Mouse (Mus musculus) heart, embryonic 11.5 days (tissue): ENCODE measurements around the gene Hnf1a. TPM values are rescaled to one million over a fixed set of nuclear protein-coding genes. Genes with fewer than 3 reads are reported as not detected.

Source experiments
- ATAC-seq: fragments of 200-750 bp; cut with Nextera tagmentation; replicated peaks from 2 replicates; pipeline ENCODE4 v1.8.0; 2017; ENCODE audit warnings: moderate library complexity; ENCODE audit not compliant: insufficient number of reproducible peaks, low FRiP score, low TSS enrichment
- H3K27ac ChIP-seq: fragments of 300-500 bp; sonication (generic); 2 replicates; pipeline ENCODE4 v1.5.1; 2014; ENCODE audit warnings: mild to moderate bottlenecking, low read depth, low read length
- H3K27me3 ChIP-seq: fragments of 300-500 bp; sonication (generic); 2 replicates; pipeline ENCODE4 v1.6.1; 2014; ENCODE audit warnings: mild to moderate bottlenecking, low read length, mixed read lengths; ENCODE audit not compliant: control insufficient read depth, insufficient read depth
- H3K36me3 ChIP-seq: fragments of 300-500 bp; sonication (generic); 2 replicates; pipeline ENCODE4 v1.6.1; 2014; ENCODE audit warnings: mild to moderate bottlenecking, low read length, moderate library complexity, mixed read lengths; ENCODE audit not compliant: control insufficient read depth, insufficient read depth
- H3K4me1 ChIP-seq: fragments of 300-500 bp; sonication (generic); 2 replicates; pipeline ENCODE4 v1.6.1; 2014; ENCODE audit warnings: low read length; ENCODE audit not compliant: control insufficient read depth, insufficient read depth
- H3K4me2 ChIP-seq: fragments of 300-500 bp; sonication (generic); 2 replicates; pipeline ENCODE4 v1.6.1; 2014; ENCODE audit warnings: mild to moderate bottlenecking, moderate library complexity
- H3K4me3 ChIP-seq: fragments of 300-500 bp; sonication (generic); 2 replicates; pipeline ENCODE4 v1.5.1; 2014; ENCODE audit warnings: low read depth, low read length
- H3K9ac ChIP-seq: fragments of 300-500 bp; sonication (generic); 2 replicates; pipeline ENCODE4 v1.6.1; 2014; ENCODE audit warnings: mild to moderate bottlenecking, low read depth, low read length, moderate library complexity
- H3K9me3 ChIP-seq: fragments of 300-500 bp; sonication (generic); replicated peaks from 2 replicates; pipeline ENCODE4 v1.6.1; 2016; ENCODE audit warnings: low read length; ENCODE audit not compliant: control insufficient read depth
- WGBS: fragments of 180-500 bp; shearing (Covaris S2); extraction: QIAGEN DNeasy Blood & Tissue Kit; methylation state at CpG from one replicate; pipeline ENCODE4 v1.1.7; 2014; ENCODE audit not compliant: insufficient replicate concordance; 5-methylcytosine and 5-hydroxymethylcytosine counted together
- polyA plus RNA-seq: library from polyadenylated mRNA; unstranded; fragments of >200 nt; fragmentation: Nextera tagmentation; extraction: Ambion mirVana; gene quantifications from 2 replicates; pipeline ENCODE4 v1.2.1, GENCODE M21; 2014

Hnf1a gene
- not detected in 2 replicates for polyA plus RNA-seq

- Histone ChIP-seq H3K9ac (no peak within 1 kb of the TSS), H3K9me3 (no peaks in the 10 kb centered on the region), H3K27ac (no peak within 1 kb of the TSS), H3K36me3 (no peaks in the 10 kb centered on the region), H3K4me1 (no peaks in the 10 kb centered on the region), H3K27me3 (peaks cover 24% of the 10 kb centered on the region), H3K4me2 (no peak within 1 kb of the TSS), H3K4me3 (no peak within 1 kb of the TSS)
- ATAC-seq = no peak
- WGBS = 76% methylated on average over 17 of the region's 17 CpGs
Observed at GRCm38 (mm10) chr5:114970824-114971227, at the start of gene Hnf1a. Gene Hnf1a, minus strand, starts transcription at chr5:114971094.

DNA sequence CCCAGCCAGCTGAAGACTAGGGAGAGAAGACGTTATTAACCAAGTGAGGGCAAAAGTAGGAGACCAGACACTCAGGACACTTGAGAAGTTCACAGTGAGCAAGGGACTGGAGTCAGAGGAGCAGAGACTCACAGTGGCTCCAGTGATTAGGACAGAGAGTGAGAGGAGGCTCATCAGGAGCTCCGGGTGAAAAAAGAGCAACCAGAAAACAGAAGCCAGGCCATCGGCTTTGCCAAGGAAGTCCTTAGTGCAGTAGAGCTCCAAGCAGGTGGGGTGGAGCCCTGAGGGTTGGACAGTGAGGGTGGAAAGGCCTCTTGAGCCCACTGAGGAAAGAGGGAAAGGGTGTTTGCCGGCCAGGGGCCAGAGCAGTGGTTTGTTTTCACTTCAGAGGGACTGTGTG is 47.9 kb upstream of the Hnf1a start:
- Histone ChIP-seq H3K9ac (no peak overlapping the region), H3K9me3 (no peaks in the 10 kb centered on the region), H3K27me3 (no peaks in the 10 kb centered on the region), H3K27ac (peak overlapping the region; percentile 60), H3K4me1 (peaks cover 34% of the 10 kb centered on the region), H3K4me2 (peak overlapping the region; percentile 45), H3K4me3 (no peak overlapping the region), H3K36me3 (no peaks in the 10 kb centered on the region)
- no peak for ATAC-seq
- 30% methylated on average over 4 of the region's 4 CpGs for WGBS

- no peaks in the 10 kb centered on the region for H3K36me3 ChIP-seq
- H3K9ac ChIP-seq = no peak overlapping the region
- H3K4me2 ChIP-seq = peak overlapping the region; percentile 45
- peaks cover 40% of the 10 kb centered on the region for H3K4me1 ChIP-seq
- 9% methylated on average over 2 of the region's 2 CpGs for WGBS
- H3K9me3 ChIP-seq = no peaks in the 10 kb centered on the region
- no peak overlapping the region for H3K4me3 ChIP-seq
- H3K27me3 ChIP-seq = no peaks in the 10 kb centered on the region
- ATAC-seq = peak; percentile 73
- peak overlapping the region; percentile 60 for H3K27ac ChIP-seq
Observed at GRCm38 (mm10) chr5:115018270-115018669, 47.4 kb upstream of the Hnf1a start.

- H3K27ac ChIP-seq = no peak overlapping the region
- no peak overlapping the region for H3K4me2 ChIP-seq
- H3K4me3 ChIP-seq = no peak overlapping the region
- H3K4me1 ChIP-seq = peaks cover 50% of the 10 kb centered on the region
- H3K27me3 ChIP-seq = no peaks in the 10 kb centered on the region
- WGBS = 42% methylated on average over 4 of the region's 4 CpGs
- no peak for ATAC-seq
- no peaks in the 10 kb centered on the region for H3K36me3 ChIP-seq
- H3K9me3 ChIP-seq = no peaks in the 10 kb centered on the region
- H3K9ac ChIP-seq = no peak overlapping the region
Observed at GRCm38 (mm10) chr5:115015121-115015520, 44.2 kb upstream of the Hnf1a start.

DNA sequence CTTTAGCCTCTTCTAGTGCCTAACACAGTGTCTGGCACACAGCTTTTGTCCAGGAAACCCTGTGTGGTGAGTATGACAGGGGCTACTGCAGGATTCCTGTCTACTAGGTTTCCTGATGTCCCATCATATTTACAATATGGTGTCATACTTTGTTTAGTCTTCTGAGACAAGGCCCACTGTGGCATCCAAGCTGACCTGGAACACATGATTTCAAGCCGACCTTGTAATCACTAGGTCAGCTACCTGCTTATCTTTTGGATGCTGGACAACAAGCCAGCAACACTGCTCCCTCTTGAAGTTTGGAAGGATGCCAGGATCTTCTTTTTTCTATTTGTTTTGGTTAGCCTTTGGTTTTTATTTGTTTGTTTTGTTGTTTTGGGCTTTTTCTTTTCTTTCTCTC is 43.7 kb upstream of the Hnf1a start:
- Histone ChIP-seq H3K4me3 (no peak overlapping the region), H3K9me3 (no peaks in the 10 kb centered on the region), H3K27me3 (no peaks in the 10 kb centered on the region), H3K4me2 (0 out of 2 replicates have a peak overlapping the region, but pooled peaks have one; percentile 3), H3K4me1 (peaks cover 51% of the 10 kb centered on the region), H3K27ac (no peak overlapping the region; the same call in 1 of the 2 replicates), H3K36me3 (no peaks in the 10 kb centered on the region), H3K9ac (no peak overlapping the region)
- no peak for ATAC-seq
- 3% methylated on average over 1 of the region's 1 CpGs for WGBS

DNA sequence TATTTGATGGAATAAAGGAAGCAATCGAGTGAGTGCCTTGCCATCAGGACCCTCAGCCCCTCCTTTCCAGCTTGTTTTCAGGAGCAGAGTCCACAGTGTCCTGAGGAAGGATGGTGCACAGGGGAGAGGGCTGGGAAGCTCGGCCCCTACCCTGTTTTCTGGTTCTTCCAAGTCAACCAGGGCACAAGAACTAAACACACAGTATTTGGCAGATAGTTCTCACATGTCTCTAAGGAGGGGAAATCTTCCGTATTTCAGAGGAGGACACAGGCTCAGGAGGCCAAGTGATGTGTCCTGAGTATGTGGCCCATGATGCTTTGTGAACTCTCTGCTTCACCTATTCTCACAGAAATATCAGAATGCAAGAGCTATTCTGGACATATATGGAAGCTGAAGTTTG is 42.5 kb upstream of the Hnf1a start:
- H3K4me3 ChIP-seq = peak overlapping the region; percentile 100; the same call in 1 of the 2 replicates
- H3K9ac ChIP-seq = no peak overlapping the region
- H3K4me1 ChIP-seq = peaks cover 44% of the 10 kb centered on the region

GRCm38 (mm10) chr5:115011519-115012261 is 40.8 kb upstream of the Hnf1a start:
- no peaks in the 10 kb centered on the region for H3K36me3 ChIP-seq
- 0 out of 2 replicates have a peak, but pooled peaks have one; percentile 12 for ATAC-seq
- under 1% methylated on average over 50 of the region's 63 CpGs for WGBS
- H3K27me3 ChIP-seq = no peaks in the 10 kb centered on the region
- H3K4me3 ChIP-seq = peak overlapping the region; percentile 100
- peak overlapping the region; percentile 93 for H3K27ac ChIP-seq
- H3K9me3 ChIP-seq = no peaks in the 10 kb centered on the region
- peak overlapping the region; percentile 89 for H3K4me2 ChIP-seq
- H3K9ac ChIP-seq = peak overlapping the region; percentile 99
- H3K4me1 ChIP-seq = peaks cover 30% of the 10 kb centered on the region

More for the DNA sequence above, 42.5 kb upstream of the Hnf1a start:
- ATAC-seq = no peak
- Histone ChIP-seq H3K4me2 (peak overlapping the region; percentile 89), H3K36me3 (no peaks in the 10 kb centered on the region), H3K27me3 (no peaks in the 10 kb centered on the region), H3K27ac (no peak overlapping the region), H3K9me3 (no peaks in the 10 kb centered on the region)
- 72% methylated on average over 3 of the region's 3 CpGs for WGBS

GRCm38 (mm10) chr5:115011217-115011518 is 40.3 kb upstream of the Hnf1a start:
- Histone ChIP-seq H3K27ac (peak overlapping the region; percentile 93), H3K27me3 (no peaks in the 10 kb centered on the region), H3K4me2 (peak overlapping the region; percentile 89), H3K9ac (peak overlapping the region; percentile 99), H3K4me1 (peaks cover 29% of the 10 kb centered on the region), H3K9me3 (no peaks in the 10 kb centered on the region), H3K36me3 (no peaks in the 10 kb centered on the region), H3K4me3 (peak overlapping the region; percentile 100)
- ATAC-seq = no peak
- whole genome bisulfite sequencing = under 1% methylated on average over 41 of the region's 57 CpGs
